Mouse (Mus musculus) ES-Bruce4 (cell line): Measurements from ENCODE around the gene Sc5d. TPM values are rescaled to one million over a fixed set of nuclear protein-coding genes. Genes with fewer than 3 reads are reported as not detected.
A peak's percentile ranks its signal among the peaks of the same experiment; 100 is the strongest.

Source experiments
- H3K27ac ChIP-seq: 2 replicates; pipeline ENCODE4 v1.5.1; 2012; ENCODE audit warnings: low read length, inconsistent platforms; ENCODE audit not compliant: insufficient read depth
- H3K27me3 ChIP-seq: 2 replicates; pipeline ENCODE4 v1.6.1; 2012; ENCODE audit warnings: mild to moderate bottlenecking, low read length, inconsistent platforms; ENCODE audit not compliant: control insufficient read depth, poor library complexity, insufficient read depth, severe bottlenecking
- H3K36me3 ChIP-seq: 2 replicates; pipeline ENCODE4 v1.6.1; 2012; ENCODE audit warnings: inconsistent platforms, mild to moderate bottlenecking, low read length, moderate library complexity; ENCODE audit not compliant: control insufficient read depth, poor library complexity, insufficient read depth, severe bottlenecking
- H3K4me1 ChIP-seq: one replicate; pipeline ENCODE4 v1.8.1; 2011; ENCODE audit warnings: low read length; ENCODE audit not compliant: control insufficient read depth, insufficient read depth
- H3K4me3 ChIP-seq: 2 replicates; pipeline ENCODE4 v1.5.1; 2011; ENCODE audit warnings: low read depth, mild to moderate bottlenecking, low read length
- H3K9ac ChIP-seq: 2 replicates; pipeline ENCODE4 v1.6.1; 2012; ENCODE audit warnings: low read depth, mild to moderate bottlenecking, inconsistent platforms; ENCODE audit not compliant: poor library complexity, severe bottlenecking
- H3K9me3 ChIP-seq: replicated peaks from 2 replicates; pipeline ENCODE4 v1.6.1; 2012; ENCODE audit warnings: mild to moderate bottlenecking, low read length, inconsistent platforms; ENCODE audit not compliant: control insufficient read depth, poor library complexity, insufficient read depth, severe bottlenecking
- CTCF ChIP-seq: IDR thresholded peaks from one replicate; pipeline ENCODE4 v1.8.1; 2011; ENCODE audit warnings: low read depth, low read length
- EP300 ChIP-seq: IDR thresholded peaks from 2 replicates; pipeline ENCODE4 v1.6.1; 2011; ENCODE audit warnings: low read depth, low read length; ENCODE audit not compliant: insufficient read depth
- POLR2A ChIP-seq: IDR thresholded peaks from one replicate; pipeline ENCODE4 v1.8.1; 2011; ENCODE audit warnings: low read length; ENCODE audit not compliant: insufficient read depth
- polyA plus RNA-seq: library from polyadenylated mRNA; stranded (reverse); fragments of >200 nt; gene quantifications from 2 replicates; pipeline ENCODE4 v1.2.4, GENCODE M21; 2011; ENCODE audit warnings: low read depth; ENCODE audit not compliant: missing spikeins, insufficient read depth, insufficient read length

The Sc5d gene
- polyA plus RNA-seq, 1 experiment: 46.1 TPM

GRCm38 (mm10) chr9:42214116-42214515 lies 49.9 kb downstream of the Sc5d start:
- H3K4me3 ChIP-seq: no peak overlapping the region
- H3K9me3 ChIP-seq: no peaks in the 10 kb centered on the region
- no peaks in the 10 kb centered on the region for H3K27me3 ChIP-seq
- H3K27ac ChIP-seq: no peak overlapping the region
- H3K4me1 ChIP-seq: no peaks in the 10 kb centered on the region
- TF ChIP-seq POLR2A (no peak), CTCF (no peak), EP300 (no peak)
- H3K36me3 ChIP-seq: no peaks in the 10 kb centered on the region
- no peak overlapping the region for H3K9ac ChIP-seq

GRCm38 (mm10) chr9:42213142-42213541 lies 50.9 kb downstream of the Sc5d start:
- Histone ChIP-seq H3K27me3 (no peaks in the 10 kb centered on the region), H3K36me3 (no peaks in the 10 kb centered on the region), H3K9ac (no peak overlapping the region), H3K4me1 (no peaks in the 10 kb centered on the region), H3K9me3 (no peaks in the 10 kb centered on the region), H3K4me3 (no peak overlapping the region), H3K27ac (no peak overlapping the region)
- TF ChIP-seq EP300 (no peak), POLR2A (no peak), CTCF (no peak)

- Histone ChIP-seq H3K9me3 (no peaks in the 10 kb centered on the region), H3K27ac (no peak overlapping the region), H3K4me3 (no peak overlapping the region), H3K36me3 (no peaks in the 10 kb centered on the region), H3K27me3 (no peaks in the 10 kb centered on the region), H3K9ac (no peak overlapping the region), H3K4me1 (no peaks in the 10 kb centered on the region)
- no peak for TF ChIP-seq POLR2A
- no peak for TF ChIP-seq EP300
- no peak for TF ChIP-seq CTCF
Observed at GRCm38 (mm10) chr9:42209666-42210065, 54.4 kb downstream of the Sc5d start.

GRCm38 (mm10) chr9:42208463-42208862 lies 55.6 kb downstream of the Sc5d start:
- Histone ChIP-seq H3K27me3 (no peaks in the 10 kb centered on the region), H3K4me3 (no peak overlapping the region), H3K4me1 (no peaks in the 10 kb centered on the region), H3K27ac (no peak overlapping the region), H3K9me3 (no peaks in the 10 kb centered on the region), H3K36me3 (no peaks in the 10 kb centered on the region), H3K9ac (no peak overlapping the region)
- TF ChIP-seq POLR2A (no peak), CTCF (peak; percentile 61)

GRCm38 (mm10) chr9:42206750-42207149 lies 57.3 kb downstream of the Sc5d start:
- Histone ChIP-seq H3K27ac (no peak overlapping the region), H3K4me1 (no peaks in the 10 kb centered on the region), H3K4me3 (no peak overlapping the region), H3K27me3 (no peaks in the 10 kb centered on the region), H3K36me3 (no peaks in the 10 kb centered on the region), H3K9ac (no peak overlapping the region), H3K9me3 (no peaks in the 10 kb centered on the region)
- TF ChIP-seq EP300 (no peak), POLR2A (no peak)

GRCm38 (mm10) chr9:42202271-42202670 lies 61.8 kb downstream of the Sc5d start:
- Histone ChIP-seq H3K27ac (no peak overlapping the region), H3K9ac (no peak overlapping the region)
- TF ChIP-seq EP300: no peak
- TF ChIP-seq POLR2A: no peak
- no peak for TF ChIP-seq CTCF

More at GRCm38 (mm10) chr9:42202271-42202670, 61.8 kb downstream of the Sc5d start:
- H3K4me3 ChIP-seq: no peak overlapping the region
- H3K4me1 ChIP-seq: no peaks in the 10 kb centered on the region
- H3K36me3 ChIP-seq: no peaks in the 10 kb centered on the region
- no peaks in the 10 kb centered on the region for H3K9me3 ChIP-seq
- H3K27me3 ChIP-seq: no peaks in the 10 kb centered on the region

Other genes with a start within 250 kb of the Sc5d start
- 17.6 and 21.4 TPM in 2 replicates for gene Sorl1, start 140.0 kb downstream of the Sc5d start, polyA plus RNA-seq
- not detected in 2 replicates for gene Tecta, start 135.7 kb upstream of the Sc5d start, polyA plus RNA-seq
- 26.3 and 27.1 TPM in 2 replicates for gene Tbcel, start 243.6 kb upstream of the Sc5d start, polyA plus RNA-seq